Mouse (Mus musculus): Measurements from ENCODE around the gene 0610010F05Rik.

Gene 0610010F05Rik

DNA sequence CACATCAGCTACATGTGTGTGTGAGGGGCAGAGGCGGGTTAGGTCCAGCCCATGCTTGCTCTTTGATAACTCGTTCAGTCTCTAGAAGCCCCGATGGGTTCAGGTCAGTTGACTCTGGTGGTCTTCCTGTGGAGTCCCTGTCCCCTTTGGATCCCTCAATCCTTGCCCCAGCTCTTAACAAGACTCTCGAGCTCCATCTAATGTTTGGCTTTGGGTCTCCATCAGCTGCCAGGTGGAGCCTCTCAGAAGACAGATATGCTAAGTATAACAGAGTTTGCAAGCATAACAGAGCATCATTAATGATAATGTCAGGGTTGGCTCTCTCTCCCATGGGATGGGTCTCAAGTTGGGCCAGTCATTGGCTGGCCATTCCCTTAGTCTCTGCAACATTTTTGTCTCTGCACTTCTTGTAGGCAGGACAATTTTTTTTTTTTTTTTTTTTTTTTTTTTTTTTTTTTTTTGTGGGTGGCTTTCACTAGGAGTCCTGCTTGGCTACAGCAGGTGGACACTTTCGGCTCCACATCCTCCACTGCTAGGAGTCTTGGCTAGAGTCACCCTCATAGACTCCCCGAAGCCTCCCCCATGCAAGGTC is 76.3 kb downstream of the 0610010F05Rik start:
- DNase-seq = no peak

DNA sequence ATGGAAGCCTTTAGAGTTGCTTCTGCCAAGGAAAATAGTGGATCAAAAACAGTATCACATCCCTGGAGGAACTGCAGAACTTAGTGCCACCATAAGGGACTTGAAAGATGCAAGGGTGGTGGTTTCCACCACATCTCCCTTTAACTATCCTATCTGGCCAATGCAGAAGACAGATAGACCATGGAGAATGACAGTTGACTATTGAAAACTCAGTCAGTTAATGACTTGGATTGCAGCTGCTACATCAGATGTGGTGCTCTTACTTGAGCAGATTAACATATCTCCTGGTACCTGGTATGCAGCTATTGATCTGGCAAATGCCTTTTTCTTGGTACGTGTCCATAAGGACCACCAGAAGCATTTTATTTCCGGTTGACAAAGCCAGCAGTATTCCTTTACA is 96.0 kb downstream of the 0610010F05Rik start:
- no peak for DNase-seq

DNA sequence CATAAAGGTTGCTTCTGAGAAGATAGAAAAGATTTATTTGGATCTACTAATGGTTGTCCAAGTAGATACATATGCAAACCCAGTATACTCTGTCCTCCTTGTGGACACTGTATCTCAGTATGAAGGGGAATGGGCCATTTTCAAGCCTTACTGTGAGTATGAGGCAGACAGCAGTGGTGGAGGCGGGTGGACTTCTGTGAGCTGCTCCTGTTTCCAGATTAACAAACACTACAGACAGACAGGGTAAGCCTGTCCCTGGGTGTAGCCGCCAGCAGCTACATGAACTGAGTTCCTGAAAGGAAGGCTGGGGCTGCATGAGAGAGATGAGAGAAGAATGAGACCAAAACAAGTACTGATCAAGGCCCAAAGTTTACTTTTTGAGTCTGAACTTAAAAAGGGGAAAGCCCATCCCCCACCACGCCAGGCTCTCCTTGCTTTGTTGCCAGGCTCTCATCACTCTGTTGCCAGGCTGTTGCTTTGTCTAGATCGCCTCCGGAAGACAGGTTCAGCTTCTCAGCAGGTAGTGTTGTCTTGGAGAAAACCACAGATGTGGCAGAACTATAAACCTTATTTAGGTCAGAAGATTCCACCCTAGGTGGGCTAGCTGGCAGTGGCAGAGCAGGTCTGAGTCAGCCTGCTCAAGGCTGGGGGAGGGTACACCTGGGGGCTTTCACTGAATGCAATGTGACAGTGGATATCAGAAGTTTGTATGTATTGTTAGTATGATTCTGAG is 112.8 kb downstream of the 0610010F05Rik start, which contains the start of gene 1700093K21Rik:
Gene 1700093K21Rik (minus strand): TSS at position 683 of the 733 bp plus-strand sequence.
- no peak for DNase-seq

DNA sequence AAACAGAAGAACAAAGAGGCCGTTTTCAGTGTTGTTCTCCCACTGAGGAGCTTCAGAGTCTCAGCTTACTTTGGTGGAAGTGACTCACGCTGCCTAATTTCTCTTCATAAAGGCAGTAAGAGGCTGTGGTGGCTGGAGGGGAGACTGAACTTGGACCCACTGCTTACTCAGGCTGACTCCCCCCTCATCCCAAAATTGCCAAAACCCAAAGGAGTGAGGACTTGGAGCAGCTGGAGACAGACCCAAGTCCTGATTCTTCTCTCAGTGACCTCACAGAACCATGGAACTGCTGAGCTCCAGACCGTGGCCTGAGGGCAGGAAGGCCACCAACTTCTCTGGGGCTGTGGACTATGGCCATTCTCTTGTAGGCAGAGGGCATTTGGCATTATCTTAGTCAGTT is 114.5 kb downstream of the 0610010F05Rik start:
- no peak for DNase-seq

DNA sequence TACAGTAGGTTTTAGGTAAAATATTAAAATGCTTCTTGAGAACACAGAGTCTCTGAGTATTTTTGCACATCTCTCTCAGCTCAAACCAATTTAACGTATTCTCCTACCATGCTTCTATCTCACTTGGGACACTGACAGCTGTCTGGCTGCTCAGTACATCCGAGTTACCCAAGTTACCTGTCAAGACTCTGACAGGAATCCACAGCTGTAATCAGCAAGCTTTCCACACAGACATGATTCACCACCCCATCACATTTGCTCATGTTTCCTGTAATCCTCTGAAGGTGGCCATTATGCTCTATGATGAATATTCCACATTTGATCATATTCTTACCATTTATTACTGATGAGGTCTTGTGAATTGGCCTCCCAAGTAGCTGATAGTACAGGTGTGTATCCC is 118.1 kb downstream of the 0610010F05Rik start:
- no peak for DNase-seq
